Mouse (Mus musculus) bone marrow, adult 2 months (tissue): ENCODE measurements around the gene Prr19. TPM values are rescaled to one million over a fixed set of nuclear protein-coding genes. Genes with fewer than 3 reads are reported as not detected.

Experiments
- H3K27ac ChIP-seq: fragments of 200-500 bp; 2 replicates; pipeline ENCODE4 v1.5.1; 2012; ENCODE audit warnings: low read depth, mild to moderate bottlenecking, control low read depth, inconsistent platforms, low read length; ENCODE audit not compliant: control insufficient read depth, poor library complexity, insufficient read depth
- H3K4me1 ChIP-seq: fragments of 200-500 bp; 2 replicates; pipeline ENCODE4 v1.6.1; 2011; ENCODE audit warnings: low read length; ENCODE audit not compliant: control insufficient read depth, insufficient read depth
- H3K4me3 ChIP-seq: fragments of 200-500 bp; replicated peaks from 2 replicates; pipeline ENCODE3; 2011; ENCODE audit warnings: mild to moderate bottlenecking, low read depth, low read length, control low read depth; ENCODE audit not compliant: control insufficient read depth
- CTCF ChIP-seq: fragments of 200-500 bp; IDR thresholded peaks from 2 replicates; pipeline ENCODE4 v1.5.1; 2011; ENCODE audit warnings: low read length, control low read depth; ENCODE audit not compliant: control insufficient read depth, insufficient read depth
- POLR2A ChIP-seq: fragments of 200-500 bp; IDR thresholded peaks from 2 replicates; pipeline ENCODE4 v1.6.1; 2011; ENCODE audit warnings: low read depth, mild to moderate bottlenecking, control low read depth, low read length, borderline replicate concordance; ENCODE audit not compliant: control insufficient read depth
- WGBS: fragments of 180-500 bp; shearing (Covaris S2); methylation state at CpG from one replicate; pipeline ENCODE4 v1.1.7; 2018; 5-methylcytosine and 5-hydroxymethylcytosine counted together
- polyA plus RNA-seq: library from polyadenylated mRNA; stranded (reverse); fragments of >200 nt; gene quantifications from 2 replicates; pipeline ENCODE4 v1.2.4, GENCODE M21; 2011; ENCODE audit warnings: low replicate concordance; ENCODE audit not compliant: missing spikeins, insufficient read depth, insufficient read length

The Prr19 gene
- polyA plus RNA-seq, 1 experiment: not detected

GRCm38 (mm10) chr7:25284766-25285165 lies 16.4 kb upstream of the Prr19 start:
- TF ChIP-seq CTCF: no peak
- TF ChIP-seq POLR2A: no peak
- Histone ChIP-seq H3K27ac (no peak overlapping the region), H3K4me3 (no peak overlapping the region), H3K4me1 (peaks cover 13% of the 10 kb centered on the region)
- WGBS: 67% methylated on average over 5 of the region's 5 CpGs

GRCm38 (mm10) chr7:25285511-25286238 lies 15.5 kb upstream of the Prr19 start:
- WGBS: 93% methylated on average over 20 of the region's 20 CpGs
- Histone ChIP-seq H3K4me1 (peaks cover 8% of the 10 kb centered on the region), H3K27ac (no peak overlapping the region), H3K4me3 (no peak overlapping the region)
- no peak for TF ChIP-seq CTCF
- no peak for TF ChIP-seq POLR2A

GRCm38 (mm10) chr7:25286989-25287388 lies 14.2 kb upstream of the Prr19 start:
- Histone ChIP-seq H3K4me3 (no peak overlapping the region), H3K4me1 (peaks cover 3% of the 10 kb centered on the region; the same call in 1 of the 2 replicates), H3K27ac (no peak overlapping the region)
- no peak for TF ChIP-seq CTCF
- no peak for TF ChIP-seq POLR2A
- WGBS: 87% methylated on average over 8 of the region's 8 CpGs

GRCm38 (mm10) chr7:25288011-25288410 lies 13.2 kb upstream of the Prr19 start:
- Histone ChIP-seq H3K4me3 (no peak overlapping the region), H3K27ac (no peak overlapping the region), H3K4me1 (peaks cover 3% of the 10 kb centered on the region; the same call in 1 of the 2 replicates)
- no peak for TF ChIP-seq CTCF
- TF ChIP-seq POLR2A: no peak
- WGBS: 95% methylated on average over 12 of the region's 12 CpGs

- 88% methylated on average over 3 of the region's 3 CpGs for WGBS
- H3K27ac ChIP-seq: no peak overlapping the region
- TF ChIP-seq POLR2A: no peak
- TF ChIP-seq CTCF: no peak
- H3K4me1 ChIP-seq: peaks cover 3% of the 10 kb centered on the region; the same call in 1 of the 2 replicates
- H3K4me3 ChIP-seq: no peak overlapping the region
Observed at GRCm38 (mm10) chr7:25288721-25289120, 12.5 kb upstream of the Prr19 start.

- 98% methylated on average over 3 of the region's 3 CpGs for WGBS
- H3K4me3 ChIP-seq: no peak overlapping the region
- no peak overlapping the region for H3K27ac ChIP-seq
- H3K4me1 ChIP-seq: no peaks in the 10 kb centered on the region; the same call in 1 of the 2 replicates
- TF ChIP-seq POLR2A (no peak), CTCF (no peak)
Observed at GRCm38 (mm10) chr7:25289925-25290324, 11.3 kb upstream of the Prr19 start.

GRCm38 (mm10) chr7:25290463-25290862 lies 10.7 kb upstream of the Prr19 start:
- WGBS: 96% methylated on average over 1 of the region's 1 CpGs
- no peaks in the 10 kb centered on the region; the same call in 1 of the 2 replicates for H3K4me1 ChIP-seq
- no peak overlapping the region for H3K27ac ChIP-seq
- H3K4me3 ChIP-seq: no peak overlapping the region
- TF ChIP-seq POLR2A: no peak
- TF ChIP-seq CTCF: no peak

GRCm38 (mm10) chr7:25290911-25291310 lies 10.3 kb upstream of the Prr19 start:
- 73% methylated on average over 2 of the region's 2 CpGs for WGBS
- TF ChIP-seq CTCF (no peak), POLR2A (0 out of 2 replicates have a peak, but pooled peaks have one; percentile 19)
- H3K4me3 ChIP-seq: no peak overlapping the region
- H3K27ac ChIP-seq: no peak overlapping the region
- peaks cover under 1% of the 10 kb centered on the region; the same call in 1 of the 2 replicates for H3K4me1 ChIP-seq

- Histone ChIP-seq H3K4me1 (peaks cover 2% of the 10 kb centered on the region; the same call in 1 of the 2 replicates), H3K4me3 (no peak overlapping the region), H3K27ac (peak overlapping the region; percentile 15; the same call in 1 of the 2 replicates)
- 82% methylated on average over 7 of the region's 7 CpGs for WGBS
- TF ChIP-seq POLR2A: no peak
- TF ChIP-seq CTCF: no peak
Observed at GRCm38 (mm10) chr7:25292107-25292506, 9.1 kb upstream of the Prr19 start.
